Mouse (Mus musculus) kidney, embryonic 15.5 days (tissue): ENCODE data around the gene Gm4301. TPM values are rescaled to one million over a fixed set of nuclear protein-coding genes. Genes with fewer than 3 reads are reported as not detected.
"Not testable (repeated sequence)": the region's sequence is repeated elsewhere in the genome, so short reads cannot be mapped to it uniquely, and the experiment has no call there.

Source experiments
- ATAC-seq: fragments of 200-750 bp; cut with Nextera tagmentation; replicated peaks from 2 replicates; pipeline ENCODE4 v1.8.0; 2017; ENCODE audit warnings: moderate TSS enrichment; ENCODE audit not compliant: low FRiP score
- H3K27ac ChIP-seq: fragments of 300-500 bp; sonication (generic); 2 replicates; pipeline ENCODE4 v1.5.1; 2015; ENCODE audit warnings: mild to moderate bottlenecking, inconsistent platforms
- H3K27me3 ChIP-seq: fragments of 300-500 bp; sonication (generic); 2 replicates; pipeline ENCODE4 v1.6.1; 2015; ENCODE audit warnings: inconsistent platforms
- H3K36me3 ChIP-seq: fragments of 300-500 bp; sonication (generic); 2 replicates; pipeline ENCODE4 v1.6.1; 2015; ENCODE audit warnings: inconsistent platforms
- H3K4me1 ChIP-seq: fragments of 300-500 bp; sonication (generic); 2 replicates; pipeline ENCODE4 v1.6.1; 2015; ENCODE audit warnings: inconsistent platforms
- H3K4me2 ChIP-seq: fragments of 300-500 bp; sonication (generic); 2 replicates; pipeline ENCODE4 v1.6.1; 2015; ENCODE audit warnings: moderate library complexity, mild to moderate bottlenecking, inconsistent platforms
- H3K4me3 ChIP-seq: fragments of 300-500 bp; sonication (generic); replicated peaks from 2 replicates; pipeline ENCODE4 v1.5.1; 2015; ENCODE audit warnings: mild to moderate bottlenecking, inconsistent platforms
- H3K9ac ChIP-seq: fragments of 300-500 bp; sonication (generic); 2 replicates; pipeline ENCODE4 v1.6.1; 2015; ENCODE audit warnings: mild to moderate bottlenecking, inconsistent platforms
- H3K9me3 ChIP-seq: fragments of 300-500 bp; sonication (generic); replicated peaks from 2 replicates; pipeline ENCODE4 v1.6.1; 2016; ENCODE audit warnings: inconsistent platforms
- WGBS: fragments of 180-500 bp; shearing (Covaris S2); methylation state at CpG from one replicate; pipeline ENCODE4 v1.1.7; 2015; ENCODE audit warnings: mixed read lengths; 5-methylcytosine and 5-hydroxymethylcytosine counted together
- polyA plus RNA-seq: library from polyadenylated mRNA; unstranded; fragments of >200 nt; fragmentation: Nextera tagmentation; extraction: Ambion mirVana; gene quantifications from 2 replicates; pipeline ENCODE4 v1.2.1, GENCODE M21; 2015

Gm4301 gene
- polyA plus RNA-seq, result not detected in 2 replicates

GRCm38 (mm10) chr10:100335376-100335775, at the start of gene Gm4301:
Gene Gm4301 (plus strand): TSS chr10:100335676.
- not testable (repeated sequence) for ATAC-seq, H3K27me3 ChIP-seq, H3K9me3 ChIP-seq, H3K36me3 ChIP-seq, H3K9ac ChIP-seq, H3K4me1 ChIP-seq, H3K27ac ChIP-seq, H3K4me2 ChIP-seq, H3K4me3 ChIP-seq
- no CpG with 5 or more reads among the region's 2 CpGs for WGBS

- Histone ChIP-seq H3K4me1 (no peaks in the 10 kb centered on the region), H3K9ac (no peak overlapping the region), H3K4me2 (no peak overlapping the region), H3K27me3 (no peaks in the 10 kb centered on the region), H3K9me3 (no peaks in the 10 kb centered on the region), H3K27ac (no peak overlapping the region), H3K4me3 (no peak overlapping the region), H3K36me3 (no peaks in the 10 kb centered on the region)
- ATAC-seq, result no peak
- WGBS, result 84% methylated on average over 2 of the region's 2 CpGs
Observed at GRCm38 (mm10) chr10:100296105-100296504, 39.4 kb upstream of the Gm4301 start.

- H3K27ac ChIP-seq, ATAC-seq, H3K9ac ChIP-seq, H3K4me3 ChIP-seq, H3K4me2 ChIP-seq, H3K4me1 ChIP-seq, H3K27me3 ChIP-seq, H3K9me3 ChIP-seq, H3K36me3 ChIP-seq: not testable (repeated sequence)
Observed at GRCm38 (mm10) chr10:100300106-100300505, 35.4 kb upstream of the Gm4301 start.

GRCm38 (mm10) chr10:100340536-100340935, 5.1 kb downstream of the Gm4301 start, which contains the start of gene Gm4302:
Gene Gm4302 (plus strand): TSS chr10:100340836.
- not testable (repeated sequence) for H3K4me1 ChIP-seq, H3K4me3 ChIP-seq, H3K9me3 ChIP-seq, H3K27me3 ChIP-seq, H3K36me3 ChIP-seq, H3K4me2 ChIP-seq, H3K27ac ChIP-seq, ATAC-seq, H3K9ac ChIP-seq
- no CpG with 5 or more reads among the region's 3 CpGs for WGBS

- not testable (repeated sequence) for H3K4me3 ChIP-seq, H3K36me3 ChIP-seq, H3K27me3 ChIP-seq, H3K4me2 ChIP-seq, H3K27ac ChIP-seq, H3K9ac ChIP-seq, H3K9me3 ChIP-seq, H3K4me1 ChIP-seq, ATAC-seq
- no CpG with 5 or more reads among the region's 3 CpGs for WGBS
Observed at GRCm38 (mm10) chr10:100345672-100346071, 10.2 kb downstream of the Gm4301 start, which contains the start of gene Gm4303. Gene Gm4303 (plus strand): TSS chr10:100345972.

GRCm38 (mm10) chr10:100350793-100351192, 15.3 kb downstream of the Gm4301 start, which contains the start of gene Gm4305:
Gene Gm4305 (plus strand): TSS chr10:100351093.
- not testable (repeated sequence) for H3K4me1 ChIP-seq, ATAC-seq, H3K4me2 ChIP-seq, H3K9ac ChIP-seq, H3K36me3 ChIP-seq, H3K27ac ChIP-seq, H3K4me3 ChIP-seq, H3K9me3 ChIP-seq, H3K27me3 ChIP-seq
- no CpG with 5 or more reads among the region's 3 CpGs for WGBS

GRCm38 (mm10) chr10:100356841-100357240, 21.4 kb downstream of the Gm4301 start:
- H3K36me3 ChIP-seq, H3K4me3 ChIP-seq, H3K4me1 ChIP-seq, H3K27me3 ChIP-seq, H3K9ac ChIP-seq, H3K4me2 ChIP-seq, H3K9me3 ChIP-seq, ATAC-seq, H3K27ac ChIP-seq: not testable (repeated sequence)
- 85% methylated on average over 2 of the region's 2 CpGs for WGBS

- H3K36me3 ChIP-seq, ATAC-seq, H3K4me1 ChIP-seq, H3K4me3 ChIP-seq, H3K9me3 ChIP-seq, H3K9ac ChIP-seq, H3K4me2 ChIP-seq, H3K27me3 ChIP-seq, H3K27ac ChIP-seq: not testable (repeated sequence)
- no CpG with 5 or more reads among the region's 3 CpGs for WGBS
Observed at GRCm38 (mm10) chr10:100361038-100361437, 25.6 kb downstream of the Gm4301 start, which contains the start of gene Gm4307. Gene Gm4307 (plus strand): TSS chr10:100361338.

GRCm38 (mm10) chr10:100382460-100382859, 47.0 kb downstream of the Gm4301 start, which contains the start of gene Gm4312:
Gene Gm4312 (minus strand): TSS chr10:100382560.
- WGBS, result no CpG with 5 or more reads among the region's 2 CpGs
- not testable (repeated sequence) for H3K9me3 ChIP-seq, ATAC-seq

More at GRCm38 (mm10) chr10:100382460-100382859, 47.0 kb downstream of the Gm4301 start, which contains the start of gene Gm4312:
- not testable (repeated sequence) for H3K27ac ChIP-seq, H3K4me2 ChIP-seq, H3K4me1 ChIP-seq, H3K9ac ChIP-seq, H3K4me3 ChIP-seq, H3K27me3 ChIP-seq, H3K36me3 ChIP-seq

Other genes starting within 250 kb of the Gm4301 start
- gene Gm4302, start 5.2 kb downstream of the Gm4301 start, polyA plus RNA-seq, result not detected in 2 replicates
- gene Gm4303, start 10.3 kb downstream of the Gm4301 start, polyA plus RNA-seq, result not detected in 2 replicates
- not detected in 2 replicates for gene Gm4305, start 15.4 kb downstream of the Gm4301 start, polyA plus RNA-seq
- not detected in 2 replicates for gene Gm4307, start 25.7 kb downstream of the Gm4301 start, polyA plus RNA-seq
- gene Gm4312, start 46.9 kb downstream of the Gm4301 start, polyA plus RNA-seq, result not detected in 2 replicates
- gene Tmtc3, start 151.7 kb downstream of the Gm4301 start, polyA plus RNA-seq, result 24.6 and 27.3 TPM in 2 replicates
- 5.5 and 5.7 TPM in 2 replicates for gene Cep290, start 151.9 kb downstream of the Gm4301 start, polyA plus RNA-seq